Mouse (Mus musculus) urinary bladder, postnatal 25 days (tissue): ENCODE data around the gene Tead1.

Experiments used
- DNase-seq: peaks from one replicate; pipeline ENCODE4 v3.0.0; 2022; ENCODE audit warnings: low spot score

The Tead1 gene

DNA sequence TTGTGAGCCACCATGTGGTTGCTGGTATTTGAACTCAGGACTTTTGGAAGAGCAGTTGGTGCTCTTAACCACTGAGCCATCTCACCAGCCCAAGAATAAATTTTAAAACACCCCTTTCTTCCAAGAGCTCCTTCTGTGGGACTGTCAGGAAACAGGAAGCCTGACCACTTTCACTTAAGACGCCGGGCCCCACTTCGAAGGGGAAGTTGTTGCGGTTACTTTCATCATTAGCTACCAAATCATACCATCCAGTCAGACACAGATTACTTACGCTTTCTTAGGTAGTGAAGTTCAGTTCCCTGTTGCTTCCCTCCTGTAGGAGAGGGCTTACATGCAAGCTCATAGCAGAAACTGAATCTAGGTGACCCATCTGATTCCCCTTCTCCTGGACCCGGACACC, 180.8 kb downstream of the Tead1 start:
- DNase-seq = no peak

DNA sequence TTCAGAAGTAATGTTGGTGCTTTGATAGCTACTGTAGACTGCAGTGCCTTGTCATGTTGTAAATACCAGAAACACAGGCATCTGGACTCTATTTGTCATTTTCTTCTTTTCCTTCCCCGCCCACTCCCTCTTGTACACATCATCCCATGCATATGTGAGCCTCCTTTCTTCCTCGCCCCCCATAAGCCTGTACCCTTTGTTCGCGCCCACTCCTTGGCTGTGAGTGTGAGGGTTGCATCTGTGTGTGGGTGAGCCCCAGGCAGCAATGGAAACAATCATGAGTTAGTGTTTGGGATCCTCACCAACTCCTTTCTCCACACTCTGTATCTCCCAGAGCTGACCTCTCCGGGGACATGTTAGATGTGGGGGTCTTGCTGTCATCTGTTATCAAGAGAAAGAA, 183.0 kb downstream of the Tead1 start:
- no peak for DNase-seq

DNA sequence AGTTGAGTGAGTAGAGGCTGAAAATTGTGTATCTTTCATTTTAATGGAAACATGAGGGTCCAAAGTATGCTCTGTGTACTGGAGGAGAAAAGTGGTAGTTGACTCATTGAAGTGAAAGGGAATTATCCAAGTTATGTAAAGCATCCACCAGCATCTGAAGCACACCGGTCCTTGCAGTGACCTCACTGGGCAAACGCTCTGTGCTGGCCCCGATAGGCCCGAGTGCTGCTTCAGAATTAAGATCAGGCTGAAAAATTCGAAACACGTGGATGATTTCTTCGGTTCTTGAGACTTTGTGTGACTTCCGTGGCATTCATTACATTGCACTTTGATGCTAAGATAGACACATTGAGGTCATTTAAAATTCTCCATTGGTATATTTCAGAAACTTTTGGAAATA, 185.1 kb downstream of the Tead1 start:
- DNase-seq = no peak

DNA sequence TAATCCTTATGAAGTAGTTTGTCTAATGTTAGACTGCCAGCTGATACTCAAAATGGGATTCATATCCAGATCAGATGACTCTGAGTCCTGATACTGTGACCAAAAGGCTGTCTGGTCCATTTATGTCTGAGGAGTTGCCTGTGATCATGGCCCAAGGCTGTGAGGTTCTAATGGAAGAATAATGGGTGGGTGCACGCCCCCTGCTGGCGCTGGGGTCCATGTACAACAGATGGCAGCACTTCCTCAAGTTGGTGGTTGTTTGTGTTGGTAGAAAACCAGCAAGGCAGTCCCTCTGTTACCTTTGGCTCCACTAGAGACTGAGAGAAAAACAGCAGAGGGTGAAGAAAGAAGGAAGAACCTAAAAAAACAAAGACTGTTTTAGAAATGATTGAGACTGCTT, 186.6 kb downstream of the Tead1 start:
- DNase-seq = peak; percentile 43

DNA sequence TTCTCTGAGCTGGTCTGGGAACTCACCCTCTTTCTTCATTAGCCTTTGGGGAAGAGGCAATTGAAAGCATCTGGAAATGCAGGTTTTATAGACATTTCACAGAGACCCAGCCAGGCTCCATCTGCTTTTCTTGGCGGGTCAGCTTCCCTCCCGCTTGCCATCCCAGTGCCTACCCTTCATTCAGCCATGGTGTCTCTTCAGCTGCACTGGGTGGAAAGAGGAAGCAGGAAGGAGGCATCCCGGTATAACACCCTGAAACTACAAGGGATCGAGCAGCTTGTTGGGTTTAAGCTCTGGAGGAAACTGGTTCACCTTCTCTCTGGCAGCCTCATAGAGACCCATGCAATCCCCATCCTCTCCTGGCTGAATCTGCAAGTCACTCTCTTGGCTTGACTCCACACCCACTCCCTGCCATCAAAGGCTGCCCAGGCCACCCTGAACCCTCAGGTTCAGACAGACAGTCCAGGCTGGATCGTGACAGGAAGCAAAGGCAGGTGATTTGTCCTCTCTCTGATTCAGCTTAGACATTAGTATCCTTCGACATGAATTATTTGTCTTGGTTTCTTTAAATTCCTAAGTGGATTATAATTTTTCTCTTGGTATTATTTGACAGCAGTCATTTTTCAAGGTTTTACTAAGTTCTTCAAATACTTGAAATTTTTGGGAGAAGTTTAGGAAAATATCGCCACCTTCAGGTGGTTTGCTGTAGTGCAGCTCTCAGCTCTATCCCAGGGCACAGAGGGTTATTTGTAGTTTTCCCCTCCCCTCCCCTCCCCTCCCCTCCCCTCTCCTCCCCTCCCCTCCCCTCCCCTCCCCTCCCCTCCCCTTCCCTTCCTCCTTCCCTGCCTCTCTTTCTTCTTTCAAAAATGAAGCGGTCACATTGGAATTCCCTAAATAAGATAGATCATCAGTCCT, 189.7 kb downstream of the Tead1 start:
- peak; percentile 57 for DNase-seq

DNA sequence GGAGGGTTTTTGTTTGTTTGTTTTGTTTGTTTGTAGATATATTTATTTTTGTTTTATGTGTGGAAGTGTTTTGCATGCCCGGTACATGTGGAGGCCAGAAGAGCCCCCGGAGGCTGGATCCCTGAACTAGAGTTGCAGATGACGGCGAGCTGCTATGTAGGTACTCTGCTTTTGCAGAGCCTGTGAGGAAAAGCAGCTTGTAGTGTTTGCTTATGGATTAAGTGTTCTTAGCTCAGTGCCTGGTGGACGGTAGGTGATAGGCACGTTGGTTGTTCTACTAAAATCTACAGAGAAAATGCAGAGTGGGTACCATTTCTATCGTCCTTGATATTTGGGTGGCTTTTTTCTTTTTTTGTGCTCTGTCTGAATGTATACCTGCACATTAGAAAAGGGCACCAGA, 192.6 kb downstream of the Tead1 start:
- DNase-seq = no peak

DNA sequence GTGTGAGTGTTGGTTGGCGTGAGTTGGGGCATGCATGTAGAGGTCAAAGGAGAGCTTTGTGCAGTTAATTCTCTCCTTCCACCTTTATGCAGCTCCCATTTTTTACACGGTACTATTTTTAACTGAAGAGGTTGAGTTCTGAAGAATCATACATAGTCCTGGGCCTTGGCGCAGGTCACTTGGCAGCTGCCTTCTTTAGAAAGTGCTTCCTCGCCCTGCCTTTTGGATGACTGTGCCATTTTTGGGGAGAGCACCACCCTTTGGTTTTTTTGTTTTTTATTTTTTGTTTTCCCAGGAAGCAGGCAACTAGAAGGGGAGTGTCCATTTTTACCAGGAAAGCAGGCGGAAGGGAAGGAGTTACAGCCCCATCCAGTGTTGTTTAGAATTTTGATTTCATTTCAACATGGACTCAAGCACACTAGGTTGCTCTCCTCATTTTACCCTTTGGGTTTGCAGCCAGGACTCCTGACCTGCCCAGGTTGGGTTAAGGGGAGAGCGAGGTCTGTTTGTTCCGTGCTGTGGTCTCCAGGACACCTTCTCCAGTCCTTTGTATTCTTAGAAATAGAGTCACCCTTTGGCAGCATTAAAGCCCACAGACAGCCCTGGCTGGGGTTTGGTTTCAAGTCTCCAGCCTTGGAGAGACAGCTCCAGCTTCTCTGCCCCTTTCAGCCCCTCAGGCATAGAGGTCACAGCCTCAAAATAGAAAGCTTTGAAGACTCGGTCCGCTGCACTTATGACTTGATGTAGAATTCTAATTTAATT, 193.5 kb downstream of the Tead1 start:
- no peak for DNase-seq

- DNase-seq = no peak
Measured at GRCm38 (mm10) chr7:112876128-112876527, 197.0 kb downstream of the Tead1 start.

DNA sequence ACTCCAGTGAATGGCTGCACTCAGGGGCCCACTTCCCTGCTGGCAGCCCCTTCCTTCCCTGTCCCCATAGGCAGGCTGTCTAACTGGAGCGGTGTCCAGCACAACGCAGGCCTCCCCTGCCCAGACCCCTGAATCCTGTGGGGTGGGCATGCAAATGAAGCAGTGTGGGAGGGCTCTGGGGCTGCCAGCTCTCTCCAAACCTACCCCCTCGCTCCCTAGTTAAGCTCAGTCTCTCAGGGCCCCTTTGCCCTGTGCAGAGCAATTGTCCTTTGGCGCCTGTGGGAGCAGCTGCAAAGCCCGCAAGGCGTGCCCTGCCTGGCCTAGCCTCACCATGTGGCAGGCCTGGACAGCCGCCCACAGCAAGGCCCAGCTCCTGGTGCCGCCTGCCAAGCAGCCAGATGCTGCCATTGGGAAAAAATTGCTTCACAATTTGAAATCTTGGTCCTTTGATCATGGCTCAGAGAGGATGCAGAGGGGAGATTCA, 204.7 kb downstream of the Tead1 start:
- DNase-seq = no peak

GRCm38 (mm10) chr7:112885546-112885945, 206.4 kb downstream of the Tead1 start:
- no peak for DNase-seq

DNA sequence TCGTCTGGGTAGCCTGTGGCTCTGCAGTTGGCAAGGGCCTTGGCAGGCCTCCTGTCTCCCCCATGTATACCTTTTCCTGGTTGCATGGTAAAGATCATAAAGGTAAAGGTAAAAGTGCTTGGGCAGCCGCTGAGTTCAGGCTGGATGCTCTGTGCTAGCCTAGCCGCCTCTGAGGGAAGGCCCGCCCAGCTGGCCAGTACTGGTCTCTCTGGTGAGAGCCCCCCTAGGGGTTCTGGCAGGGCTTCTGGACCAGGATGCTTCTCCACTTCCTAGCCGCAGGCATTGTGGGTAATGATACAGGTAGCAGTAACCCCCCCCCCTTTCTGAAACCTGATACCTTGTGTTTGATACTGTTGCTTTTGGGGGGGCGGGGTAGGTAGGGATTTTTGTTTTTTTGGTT, 212.8 kb downstream of the Tead1 start:
- no peak for DNase-seq

DNA sequence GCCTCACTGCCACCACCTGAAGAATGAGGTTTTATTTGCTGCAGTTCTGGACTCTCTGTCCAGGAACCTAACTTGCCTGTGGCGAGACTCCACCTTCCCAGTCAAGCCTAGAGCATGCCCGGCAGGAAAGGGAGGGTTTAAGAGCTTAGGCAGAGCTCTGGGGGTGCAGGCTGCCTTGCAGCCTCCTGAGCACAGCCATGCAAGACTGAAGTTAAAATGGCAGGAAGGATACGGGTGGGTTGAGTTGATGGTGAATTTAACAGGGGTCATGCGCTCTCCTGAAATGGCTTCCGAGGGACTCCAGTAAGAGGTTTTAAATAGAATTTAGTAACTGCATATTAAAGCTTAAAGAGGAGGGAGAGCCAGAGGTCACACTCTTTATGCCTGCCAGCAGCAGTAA, 213.5 kb downstream of the Tead1 start:
- no peak for DNase-seq

DNA sequence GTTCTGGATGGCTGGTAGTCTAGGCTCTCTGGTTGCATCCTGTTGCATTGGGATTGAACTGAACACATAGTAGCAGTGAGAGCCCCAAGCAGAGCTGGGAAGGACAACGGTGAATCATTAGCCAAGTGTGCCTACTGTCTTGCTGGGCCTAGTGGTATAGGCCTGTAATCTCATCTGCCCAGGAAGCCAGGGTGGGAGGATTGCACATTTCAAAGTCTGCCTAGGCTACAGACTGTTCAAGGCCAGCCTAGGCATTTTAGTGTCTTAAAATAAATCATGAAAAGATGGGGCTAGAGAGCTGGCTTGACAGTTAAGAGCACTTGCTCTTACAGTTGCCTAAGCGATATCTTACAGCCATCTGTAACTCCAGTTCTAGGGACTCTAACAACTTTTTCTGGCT, 217.2 kb downstream of the Tead1 start:
- no peak for DNase-seq

- no peak for DNase-seq
Measured at GRCm38 (mm10) chr7:112901710-112902109, 222.6 kb downstream of the Tead1 start.

DNA sequence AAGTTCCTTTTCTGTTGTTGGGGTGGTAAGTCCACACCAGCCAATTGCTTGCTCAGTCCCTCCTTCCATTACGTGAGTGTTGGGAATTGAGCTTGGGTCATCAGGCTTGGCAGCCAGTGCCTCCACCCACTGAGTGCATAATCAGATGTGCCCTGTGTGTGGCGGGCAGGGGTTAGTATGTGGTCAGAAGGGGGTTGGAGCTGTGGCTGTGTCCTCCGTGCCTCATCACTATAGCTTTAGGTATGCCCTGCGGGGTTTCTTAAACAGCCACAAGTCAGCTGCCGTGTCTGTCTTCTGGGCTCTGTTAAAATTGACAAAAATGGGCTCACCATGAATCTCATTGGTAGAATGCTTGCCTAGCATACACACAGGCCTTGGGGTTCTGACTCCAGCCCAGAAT, 227.7 kb downstream of the Tead1 start:
- DNase-seq = no peak

DNA sequence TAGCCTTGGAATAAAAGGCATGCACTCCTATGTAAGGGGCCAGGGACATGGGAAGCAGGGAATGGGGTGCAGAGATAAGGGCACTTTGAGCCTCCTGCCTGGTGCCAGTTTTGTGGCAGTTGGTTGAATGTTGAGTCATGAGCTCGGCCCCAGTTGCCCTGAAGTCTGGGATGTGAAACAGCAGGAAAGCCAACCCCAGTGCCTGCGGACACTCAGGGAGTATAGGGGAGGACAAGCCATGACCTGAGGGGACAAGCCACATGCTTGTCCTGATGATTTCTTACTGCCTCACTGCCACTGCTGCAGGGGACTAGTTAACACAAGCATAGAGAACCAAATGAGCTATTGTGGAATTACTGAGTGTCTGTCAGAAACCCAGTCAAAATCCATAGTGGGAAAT, 228.3 kb downstream of the Tead1 start:
- no peak for DNase-seq

- DNase-seq = no peak
Measured at GRCm38 (mm10) chr7:112909164-112909563, 230.0 kb downstream of the Tead1 start.

DNA sequence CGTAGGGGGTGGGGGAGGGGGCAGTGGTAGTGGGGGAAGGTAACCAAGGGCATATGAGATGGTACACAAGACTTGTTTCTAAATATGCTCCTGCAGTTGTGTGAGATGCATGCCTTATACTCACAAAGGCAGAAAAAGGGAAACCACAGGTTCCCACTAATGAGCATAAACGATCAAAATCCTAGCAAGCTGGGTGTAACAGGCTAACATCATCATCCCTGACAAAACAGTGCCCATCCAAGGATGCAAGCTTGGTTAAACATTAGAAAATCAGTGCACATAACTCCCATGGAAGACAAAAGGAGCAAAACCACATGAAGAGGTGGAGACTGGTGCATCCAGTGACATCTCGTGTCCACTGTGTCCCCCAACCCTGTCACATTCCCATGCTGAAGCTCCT, 233.9 kb downstream of the Tead1 start:
- no peak for DNase-seq

DNA sequence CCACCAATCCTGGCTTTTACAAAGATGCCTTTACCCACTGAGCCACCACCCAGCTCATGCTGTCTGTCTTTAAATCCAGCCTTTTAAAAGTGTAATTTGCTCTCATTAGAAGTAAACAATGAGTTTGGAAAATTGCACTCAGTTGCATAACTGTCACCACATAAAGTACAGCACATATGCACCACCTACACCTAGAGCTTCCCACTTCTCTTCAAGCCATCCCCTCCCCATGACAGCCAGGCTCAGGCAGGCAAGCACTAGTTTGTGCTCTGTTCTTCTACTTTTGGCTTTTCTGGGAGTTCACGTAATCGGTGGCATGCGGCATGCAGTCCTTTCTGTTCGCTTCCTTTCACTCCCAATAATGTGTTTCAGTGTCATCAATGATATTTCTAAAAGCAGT, 236.5 kb downstream of the Tead1 start:
- DNase-seq = no peak

- DNase-seq = no peak
Measured at GRCm38 (mm10) chr7:112917613-112918278, 238.6 kb downstream of the Tead1 start.

GRCm38 (mm10) chr7:112918279-112918991, 239.3 kb downstream of the Tead1 start:
- DNase-seq = no peak

- peak; percentile 42 for DNase-seq
Measured at GRCm38 (mm10) chr7:112919845-112920244, 240.7 kb downstream of the Tead1 start.
